Mouse (Mus musculus) c-Kit-positive CD71-positive TER-119-negative erythroid progenitor cells, embryonic 14.5 days (primary cell): ENCODE measurements around the gene Olfr530.

Experiments used
- DNase-seq: peaks from one replicate; pipeline ENCODE4 v3.0.0-alpha.2; 2013; ENCODE audit warnings: low read depth

Gene Olfr530

DNA sequence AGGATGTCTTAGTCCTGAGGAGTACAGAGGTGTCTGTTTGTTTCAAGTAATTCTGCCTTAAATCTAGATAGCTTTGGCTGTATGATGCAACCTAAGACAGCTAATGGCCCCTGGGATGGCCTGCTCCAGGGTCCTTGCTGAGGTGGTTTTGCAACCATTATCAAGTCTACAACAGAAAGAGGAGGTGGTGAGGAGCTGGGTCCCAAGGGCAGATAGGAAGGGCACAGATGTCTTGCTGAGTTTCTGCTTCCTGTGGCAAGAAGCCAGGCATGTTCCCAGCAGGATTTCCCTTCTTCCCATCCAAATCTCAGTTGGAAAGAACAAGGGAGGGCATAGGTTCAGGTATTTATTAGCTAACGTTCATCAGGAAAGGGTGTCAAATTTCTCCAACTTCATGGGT lies at the start of gene Olfr530:
Gene Olfr530 (minus strand): TSS at position 101 of the 400 bp plus-strand sequence.
- no peak for DNase-seq

DNA sequence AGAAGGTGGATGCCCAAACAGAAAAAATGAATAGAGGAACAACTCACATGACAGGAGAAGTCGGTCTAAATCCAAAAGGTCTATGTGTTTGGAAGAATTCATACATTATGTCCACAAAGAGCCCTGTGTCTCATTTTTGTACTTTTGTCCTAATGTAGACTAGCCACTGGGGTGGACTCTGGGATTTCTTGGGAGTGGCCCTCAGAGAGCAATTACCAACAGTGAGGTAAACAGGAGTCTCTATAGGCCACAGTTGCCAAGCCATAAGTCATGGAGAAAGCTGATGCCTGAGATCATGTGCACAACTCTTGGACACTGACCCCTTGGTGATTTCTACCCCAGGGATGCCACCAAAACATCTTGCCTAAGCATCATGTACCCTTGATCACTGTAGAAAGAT lies 45.4 kb upstream of the Olfr530 start, which contains the start of gene Olfr532:
Gene Olfr532 (minus strand): TSS at position 101 of the 400 bp plus-strand sequence.
- DNase-seq, result no peak

DNA sequence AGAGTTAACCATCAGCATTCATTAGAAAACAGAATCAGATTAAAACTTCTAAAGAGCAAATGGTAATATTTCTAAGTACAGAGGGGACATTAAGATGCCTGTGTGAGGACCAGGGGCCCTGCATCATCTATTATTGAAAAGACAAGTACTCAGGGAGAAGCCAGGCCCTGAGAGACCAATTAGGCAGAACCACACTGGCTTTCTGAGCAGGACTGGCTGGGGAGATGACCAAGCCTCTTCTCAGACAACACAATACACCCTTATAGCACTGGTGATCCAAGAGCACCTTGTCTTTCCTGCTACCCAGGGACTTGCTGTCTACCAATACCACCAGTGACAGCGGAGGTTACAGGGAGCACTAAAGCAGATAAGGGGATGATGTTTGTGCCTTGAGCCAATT lies 26.7 kb upstream of the Olfr530 start, which contains the start of gene Olfr531:
Gene Olfr531 (minus strand): TSS at position 101 of the 400 bp plus-strand sequence.
- no peak for DNase-seq

DNA sequence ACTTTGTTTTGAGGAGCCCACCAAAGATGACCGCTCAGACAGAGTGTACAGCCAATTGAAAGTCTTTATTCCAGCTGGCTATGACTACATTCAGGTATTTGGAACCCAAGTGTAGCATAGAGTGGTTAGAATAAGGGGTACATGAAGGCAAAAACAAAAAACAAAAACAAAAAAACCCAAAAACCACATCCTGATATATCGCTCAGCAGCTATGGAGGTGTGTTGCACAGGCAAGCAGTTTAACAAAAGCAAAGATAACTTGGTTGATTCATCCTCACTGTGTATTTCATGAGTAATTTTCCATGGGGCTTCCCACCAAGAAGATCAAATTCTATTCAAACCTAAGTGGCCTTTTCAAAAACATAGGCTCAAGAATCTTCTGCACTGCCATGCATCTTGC lies 780 bp upstream of the Olfr530 start:
- DNase-seq, result no peak

DNA sequence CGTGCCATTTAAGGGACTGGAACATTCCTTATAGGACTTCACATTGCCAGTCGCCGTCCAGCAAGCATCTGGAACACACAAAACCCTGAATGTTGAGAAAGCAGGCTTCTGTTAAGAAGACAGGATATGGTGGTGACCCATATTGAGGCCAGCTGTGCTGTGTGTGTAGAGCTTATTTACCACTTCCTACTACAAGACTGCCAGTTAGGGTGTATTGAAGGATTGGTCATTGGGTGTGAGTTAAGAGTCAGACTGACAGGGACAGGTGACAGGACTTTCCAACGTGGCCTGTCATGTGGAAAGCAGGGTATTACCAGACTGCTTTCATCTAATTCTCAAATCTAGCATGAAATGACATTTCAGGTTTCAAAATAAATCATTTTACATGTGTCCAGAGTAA lies 1.8 kb downstream of the Olfr530 start:
- no peak for DNase-seq

DNA sequence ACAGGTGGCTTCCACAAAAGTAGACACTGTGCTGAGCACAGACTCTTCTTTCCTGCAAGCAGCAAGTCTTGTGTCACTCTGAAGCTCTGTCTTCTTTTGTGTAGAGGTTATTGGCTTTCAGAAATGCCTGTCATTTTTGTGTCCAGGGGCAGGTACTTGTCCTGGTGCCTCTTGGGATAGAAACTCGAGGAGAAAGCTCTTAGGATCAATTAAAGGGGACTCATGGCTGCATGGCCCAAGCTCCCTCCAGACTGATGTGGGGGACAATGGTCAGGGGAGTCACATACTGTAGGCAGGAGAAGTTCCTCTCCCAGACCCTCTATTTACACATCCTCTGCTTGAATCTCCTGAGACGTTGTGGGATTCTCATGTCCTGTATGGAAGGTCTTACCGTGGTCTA lies 14.6 kb downstream of the Olfr530 start, which contains the start of gene Olfr60:
Gene Olfr60 (minus strand): TSS at position 101 of the 400 bp plus-strand sequence.
- DNase-seq, result no peak

DNA sequence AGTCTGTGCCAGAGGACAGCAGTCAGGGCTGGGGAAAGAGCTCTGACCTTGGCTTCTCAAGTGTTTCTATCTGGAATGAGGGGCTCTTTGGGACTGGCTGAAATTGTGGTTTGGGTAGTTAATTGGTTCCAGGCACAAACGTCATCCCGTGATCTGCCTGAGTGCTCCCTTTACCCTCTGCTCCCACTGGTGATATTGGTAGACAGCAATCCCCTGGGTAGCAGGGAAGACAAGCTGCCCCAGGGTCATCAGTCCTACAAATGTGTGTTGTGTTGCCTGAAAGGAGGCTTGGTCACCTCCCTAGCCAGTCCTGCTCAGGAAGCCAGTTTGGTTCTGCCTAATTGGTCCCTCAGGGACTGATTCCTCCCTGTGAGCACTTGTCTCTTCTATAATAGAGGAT lies 42.4 kb downstream of the Olfr530 start, which contains the start of gene Olfr527:
Gene Olfr527 (plus strand): TSS at position 301 of the 400 bp plus-strand sequence.
- DNase-seq, result no peak

DNA sequence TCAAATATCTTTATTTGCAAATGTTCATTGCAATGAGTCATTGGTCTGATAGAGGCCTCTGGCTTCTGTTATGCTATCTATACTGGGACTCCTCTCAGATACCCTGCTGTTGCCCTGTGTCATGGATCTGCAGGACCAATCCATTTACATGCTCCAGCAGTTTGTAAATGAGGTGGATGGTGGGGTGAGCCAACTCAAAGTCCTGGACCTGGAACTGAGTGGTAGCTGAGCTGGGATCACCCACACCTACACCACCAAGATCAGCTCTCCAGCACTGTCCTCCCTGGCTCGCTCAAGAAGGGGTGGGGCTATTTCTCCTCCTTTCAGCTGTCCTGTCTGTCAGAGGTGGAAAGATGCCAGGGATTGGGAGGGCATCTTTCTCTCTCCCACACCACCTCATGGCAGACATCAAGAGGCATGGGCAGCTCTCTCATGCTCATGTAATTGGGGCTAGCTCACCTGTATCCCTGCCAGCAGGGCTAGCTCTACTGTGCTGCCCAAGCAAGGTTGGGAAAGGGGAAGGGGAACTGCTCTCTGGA lies 46.3 kb downstream of the Olfr530 start:
- DNase-seq, result no peak
